Mouse (Mus musculus) CD4-positive naive resting alpha-beta T cell, adult 57 days (primary cell): ENCODE data around the gene Elk3. TPM values are rescaled to one million over a fixed set of nuclear protein-coding genes. Genes with fewer than 3 reads are reported as not detected.

Source experiments
- total RNA-seq: library from RNA; stranded (reverse); gene quantifications from one replicate; pipeline ENCODE4 v1.2.4, GENCODE M21; 2023

The Elk3 gene
- total RNA-seq, result 49.5 TPM

GRCm38 (mm10) chr10:93310721-93311411 lies at the start of gene Elk3:
Elk3 (minus strand) TSS chr10:93311135.

Other genes starting within 250 kb of the Elk3 start
- 1.1 TPM for gene Cfap54, start 229.5 kb downstream of the Elk3 start, total RNA-seq
- gene Cdk17, start 150.3 kb downstream of the Elk3 start, total RNA-seq, result 106 TPM
- gene Lta4h, start 142.3 kb upstream of the Elk3 start, total RNA-seq, result 117 TPM
- gene Hal, start 177.6 kb upstream of the Elk3 start, total RNA-seq, result 0.83 TPM
- gene Amdhd1, start 228.9 kb upstream of the Elk3 start, total RNA-seq, result not detected
- gene Ccdc38, start 229.5 kb upstream of the Elk3 start, total RNA-seq, result 0.68 TPM